Mouse (Mus musculus) kidney, adult 8-10 months (tissue): ENCODE results near the gene Sgk1.

Experiments used
- DNase-seq, 2 experiments: peaks; one replicate each; pipeline ENCODE4 v3.0.0; 2022

The Sgk1 gene

GRCm38 (mm10) chr10:22007160-22007801 lies 125.3 kb downstream of the Sgk1 start:
- DNase-seq: no peak

GRCm38 (mm10) chr10:22007802-22008172 lies 125.8 kb downstream of the Sgk1 start:
- peak; percentile 53 to 64 for DNase-seq

DNA sequence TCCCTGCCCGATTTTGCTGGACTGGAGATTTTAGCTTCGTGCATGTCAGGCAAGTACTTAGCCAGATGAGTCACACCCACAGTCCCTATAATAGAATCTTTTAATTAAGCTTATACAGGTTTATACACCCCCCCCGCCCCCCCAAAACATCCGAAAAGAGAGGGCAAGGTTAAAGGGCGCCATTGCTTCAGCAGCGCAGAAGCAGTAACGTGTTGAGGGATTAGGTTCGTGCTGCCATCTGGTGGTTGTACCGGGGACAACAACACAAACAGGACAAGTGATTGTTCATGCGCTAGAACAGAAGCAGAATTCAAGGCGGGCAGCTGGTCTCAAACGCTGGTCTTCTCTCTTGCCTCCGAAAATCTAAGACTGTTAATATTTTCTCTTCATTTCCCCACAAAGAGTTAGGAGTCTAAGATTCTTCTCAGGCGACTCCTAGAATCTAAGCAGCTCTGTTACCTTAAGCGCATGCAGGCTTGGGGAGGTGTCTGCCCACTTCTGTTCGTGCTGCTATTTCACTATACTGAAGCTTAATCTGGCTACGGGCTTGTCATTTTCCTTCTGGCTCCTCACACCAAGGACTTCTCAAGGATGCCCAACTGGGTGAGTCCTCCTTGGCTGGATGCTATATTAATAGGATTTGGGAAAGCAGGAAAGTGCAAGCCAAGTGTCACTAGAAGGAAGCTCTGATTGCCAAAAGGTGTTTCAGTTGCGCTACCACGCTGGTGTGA lies 128.3 kb downstream of the Sgk1 start:
- peak; percentile 56 to 89 for DNase-seq

- no peak for DNase-seq
Observed at GRCm38 (mm10) chr10:22017469-22018159, 135.6 kb downstream of the Sgk1 start.

DNA sequence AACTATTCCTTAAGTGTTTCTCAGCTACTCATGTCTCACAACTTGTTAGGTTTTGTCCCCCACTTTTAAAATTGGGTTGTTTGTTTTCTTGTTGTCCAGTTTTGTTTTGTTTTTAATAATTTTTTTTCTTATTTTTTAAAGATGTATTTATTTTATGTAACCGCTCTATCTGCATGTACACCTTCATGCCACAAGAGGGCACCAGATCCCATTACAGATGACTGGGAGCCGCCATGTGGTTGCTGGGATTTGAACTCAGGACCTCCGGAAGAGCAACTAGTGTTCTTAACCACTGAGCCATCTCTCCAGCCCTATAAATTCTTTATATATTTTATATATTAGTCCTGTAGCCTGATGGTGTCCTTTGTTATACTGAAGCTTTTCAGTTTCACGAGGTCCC lies 136.6 kb downstream of the Sgk1 start:
- DNase-seq: no peak

GRCm38 (mm10) chr10:22034303-22034702 lies 152.3 kb downstream of the Sgk1 start:
- peak in 1 of 2 experiments; percentile 32 for DNase-seq

DNA sequence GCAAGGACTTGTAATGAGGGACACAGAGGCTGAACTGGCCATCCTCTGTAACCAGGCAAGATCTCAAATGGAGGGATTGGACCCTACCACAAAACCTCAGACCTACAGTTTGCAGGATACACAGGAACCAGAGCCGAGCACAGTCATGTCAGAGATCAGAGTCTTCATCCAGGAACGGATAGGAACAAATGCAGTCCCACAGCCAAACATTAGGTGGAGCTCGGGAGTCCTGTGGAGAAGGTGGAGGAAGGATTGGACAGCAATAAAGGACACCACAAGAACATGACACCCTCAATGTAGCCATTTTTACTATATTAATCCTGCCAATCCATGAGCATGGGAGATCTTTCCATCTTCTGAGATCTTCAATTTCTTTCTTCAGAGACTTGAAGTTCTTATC lies 154.3 kb downstream of the Sgk1 start:
- peak; percentile 41 to 76 for DNase-seq
